Mouse (Mus musculus): ENCODE data around the gene Hoxb6.

GRCm38 (mm10) chr11:96321846-96322245, 29.6 kb downstream of the Hoxb6 start:
- TF ChIP-seq CTCF (IDR thresholded peaks at IDR 0.05; ENCODE audit: low read depth, low read length), result no peak
- no peak for TF ChIP-seq POLR2A (IDR thresholded peaks at IDR 0.05; ENCODE audit: extremely low read depth, insufficient read depth, low read length)

All from liver, adult 2 months (tissue).